Mouse (Mus musculus): ENCODE data around the gene Foxq1. TPM values are rescaled to one million over a fixed set of nuclear protein-coding genes. Genes with fewer than 3 reads are reported as not detected.

Gene Foxq1
- 0.10 TPM for polyA plus RNA-seq (2014; fragmentation: Illumina TruSeq; extraction: RNeasy Lipid Tissue Mini Kit (QIAGEN cat#74804); ENCODE audit: low read depth, low replicate concordance)

DNA sequence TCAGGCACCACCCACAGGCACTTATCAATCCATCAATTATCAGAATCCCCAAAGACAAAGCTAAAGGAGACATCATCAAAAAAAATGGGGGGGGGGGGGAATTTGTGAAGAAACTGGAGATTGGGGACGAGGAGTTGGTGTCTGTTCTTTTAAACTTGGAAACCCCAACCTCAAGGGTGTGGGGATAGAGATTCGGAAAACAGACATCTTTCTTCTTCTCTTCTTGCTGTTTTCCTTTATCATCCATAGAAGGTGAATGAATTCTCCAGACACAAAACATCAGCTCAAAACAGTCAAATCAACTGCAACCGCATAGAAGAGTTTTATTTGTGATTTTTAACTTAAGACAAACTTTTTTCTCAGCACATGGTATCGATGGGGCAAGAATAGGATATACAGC is at the start of gene Foxq1:
Gene Foxq1, plus strand, starts transcription at position 301 of the 400 bp plus-strand sequence.

DNA sequence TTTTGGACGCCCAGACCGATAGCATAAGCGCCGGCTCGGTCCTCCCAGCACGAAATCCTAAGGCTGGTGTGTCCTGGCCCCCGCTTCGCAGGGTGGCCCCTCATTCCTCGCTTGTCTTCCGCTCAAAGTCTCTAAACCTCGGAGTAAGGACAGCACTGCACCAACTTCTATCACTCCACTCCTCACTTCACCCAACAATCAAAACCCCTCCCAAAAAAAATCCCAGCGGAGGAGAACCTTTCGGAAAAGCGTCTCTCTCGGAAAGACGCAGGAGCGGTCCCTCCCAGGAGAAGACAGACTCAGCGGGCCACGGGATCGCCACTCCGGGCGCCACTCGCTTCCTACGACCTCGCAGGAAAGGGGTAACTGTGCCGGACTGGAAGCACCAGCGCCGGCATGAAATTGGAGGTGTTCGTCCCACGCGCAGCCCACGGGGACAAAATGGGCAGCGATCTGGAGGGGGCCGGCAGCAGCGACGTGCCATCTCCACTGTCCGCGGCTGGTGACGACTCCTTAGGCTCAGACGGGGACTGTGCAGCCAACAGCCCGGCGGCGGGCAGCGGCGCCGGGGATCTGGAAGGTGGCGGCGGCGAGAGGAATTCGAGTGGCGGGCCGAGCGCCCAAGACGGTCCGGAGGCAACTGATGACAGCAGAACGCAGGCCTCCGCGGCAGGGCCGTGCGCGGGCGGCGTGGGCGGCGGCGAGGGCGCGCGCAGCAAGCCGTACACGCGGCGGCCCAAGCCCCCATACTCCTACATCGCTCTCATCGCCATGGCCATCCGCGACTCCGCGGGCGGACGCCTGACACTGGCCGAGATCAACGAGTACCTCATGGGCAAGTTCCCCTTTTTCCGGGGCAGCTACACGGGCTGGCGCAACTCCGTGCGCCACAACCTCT is 2.8 kb downstream of the Foxq1 start, which contains the start of gene A530084C06Rik:
Gene A530084C06Rik, minus strand, starts transcription at position 813 of the 898 bp plus-strand sequence.

Other genes with a start within 250 kb of the Foxq1 start
- not detected for gene A530084C06Rik, start 3.2 kb downstream of the Foxq1 start, polyA plus RNA-seq (2014; fragmentation: Illumina TruSeq; extraction: RNeasy Lipid Tissue Mini Kit (QIAGEN cat#74804); ENCODE audit: low read depth, low replicate concordance)
- gene Foxf2, start 69.7 kb downstream of the Foxq1 start, polyA plus RNA-seq (2014; fragmentation: Illumina TruSeq; extraction: RNeasy Lipid Tissue Mini Kit (QIAGEN cat#74804); ENCODE audit: low read depth, low replicate concordance), result not detected

Measured in heart, adult 10 weeks (tissue).